Mouse (Mus musculus): Measurements from ENCODE around the gene Epop.
A peak's percentile ranks its signal among the peaks of the same experiment; 100 is the strongest.
"Not testable (repeated sequence)": the region's sequence is repeated elsewhere in the genome, so short reads cannot be mapped to it uniquely, and the experiment has no call there.

Gene Epop

GRCm38 (mm10) chr11:97659990-97660714, 30.6 kb upstream of the Epop start:
- DNase-seq: peak; percentile 83

GRCm38 (mm10) chr11:97659267-97659989, 29.9 kb upstream of the Epop start:
- no peak for DNase-seq

GRCm38 (mm10) chr11:97658751-97659266, 29.3 kb upstream of the Epop start:
- DNase-seq: no peak

GRCm38 (mm10) chr11:97657967-97658366, 28.5 kb upstream of the Epop start:
- not testable (repeated sequence) for DNase-seq

GRCm38 (mm10) chr11:97657184-97657945, 27.9 kb upstream of the Epop start:
- no peak for DNase-seq

GRCm38 (mm10) chr11:97656269-97656971, 26.9 kb upstream of the Epop start:
- no peak for DNase-seq

- no peak for DNase-seq
Observed at GRCm38 (mm10) chr11:97654210-97654609, 24.7 kb upstream of the Epop start.

GRCm38 (mm10) chr11:97653376-97653775, 23.9 kb upstream of the Epop start:
- not testable (repeated sequence) for DNase-seq

- no peak for DNase-seq
Observed at GRCm38 (mm10) chr11:97650341-97650740, 20.8 kb upstream of the Epop start.

GRCm38 (mm10) chr11:97648541-97648940, 19.0 kb upstream of the Epop start:
- not testable (repeated sequence) for DNase-seq

- DNase-seq: peak; percentile 81
Observed at GRCm38 (mm10) chr11:97644834-97645233, 15.3 kb upstream of the Epop start.

GRCm38 (mm10) chr11:97643380-97644055, 14.0 kb upstream of the Epop start:
- no peak for DNase-seq

- DNase-seq: no peak
Observed at GRCm38 (mm10) chr11:97642746-97643145, 13.2 kb upstream of the Epop start.

GRCm38 (mm10) chr11:97641668-97642067, 12.2 kb upstream of the Epop start:
- DNase-seq: no peak

GRCm38 (mm10) chr11:97635468-97636019, 6.0 kb upstream of the Epop start:
- DNase-seq: no peak

GRCm38 (mm10) chr11:97632440-97632839, 2.9 kb upstream of the Epop start:
- DNase-seq: not testable (repeated sequence)

GRCm38 (mm10) chr11:97631938-97632337, 2.4 kb upstream of the Epop start:
- DNase-seq: peak; percentile 87

- DNase-seq: no peak
Observed at GRCm38 (mm10) chr11:97631500-97631899, 2.0 kb upstream of the Epop start.

- no peak for DNase-seq
Observed at GRCm38 (mm10) chr11:97631046-97631445, 1.5 kb upstream of the Epop start.

- DNase-seq: peak; percentile 16
Observed at GRCm38 (mm10) chr11:97628568-97629518, 659 bp downstream of the Epop start.

GRCm38 (mm10) chr11:97628303-97628567, 1.3 kb downstream of the Epop start:
- no peak for DNase-seq

All from thymus, postnatal 25 days (tissue).